ENCODE assay signal across 10 mouse cellular contexts in the genomic region with DNA sequence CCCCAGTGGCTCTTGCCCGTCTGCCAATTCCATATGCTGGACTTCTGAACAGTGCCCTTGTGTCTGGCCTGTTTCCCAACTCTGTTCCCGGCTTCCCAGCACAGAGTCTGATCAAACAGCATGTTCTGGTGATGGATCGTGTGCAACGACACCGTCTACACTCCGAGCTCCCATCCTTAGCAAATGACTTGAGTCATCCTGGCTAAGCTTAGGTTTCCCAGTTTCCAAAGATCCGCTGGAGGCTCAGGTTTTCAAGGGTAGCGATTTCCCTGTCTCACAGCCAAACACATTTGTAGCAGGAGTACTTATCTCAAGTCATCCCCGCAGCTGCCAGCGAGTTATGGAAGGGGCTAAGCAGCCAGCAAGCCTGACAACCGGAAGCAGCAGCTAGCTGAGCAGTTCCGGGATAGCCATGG.
DNase-seq lines count a peak whose midpoint lies in the region; ATAC-seq and TF ChIP-seq lines count a peak whose summit lies in the region.
"Had no signal": no experiment of that assay in that cellular context is flagged by ENCODE, and none has a peak within 500 bp of the region (broad histone marks: within the 10 kb centered on the region; RNA-seq: fewer than 3 reads in every experiment).

No protein-coding gene starts in this region.

- H3K4me2 ChIP-seq in kidney, embryonic 15.5 days = no peak overlapping the region
- H3K4me2 ChIP-seq: embryonic facial prominence, embryonic 13.5 days; neural tube, embryonic 15.5 days had no signal

- H3K9me3 ChIP-seq in kidney, embryonic 15.5 days (replicated peaks) = no peaks in the 10 kb centered on the region
- H3K9me3 ChIP-seq: embryonic facial prominence, embryonic 13.5 days; neural tube, embryonic 15.5 days had no signal

- peak; percentile 9 to 11 for DNase-seq in kidney, postnatal 4 days
- peak; percentile 18 for DNase-seq in ZHBTc4 (ENCODE audit: low read depth, low spot score)
- peak; percentile 56 to 66 for DNase-seq in cerebellum, adult 2 months
- DNase-seq in heart, postnatal 36 days = peak; percentile 1 to 2
- no peak for DNase-seq in spleen, postnatal 14 days (ENCODE audit: low spot score in 2 of 2)
- no peak for DNase-seq in embryo, embryonic 10.5 days (ENCODE audit: low spot score)

- no peak overlapping the region for H3K9ac ChIP-seq in kidney, embryonic 15.5 days
- H3K9ac ChIP-seq: embryonic facial prominence, embryonic 13.5 days; neural tube, embryonic 15.5 days had no signal

- H3K27ac ChIP-seq in kidney, embryonic 15.5 days = no peak overlapping the region
- no peak overlapping the region for H3K27ac ChIP-seq in cerebellum, adult 2 months (ENCODE audit: insufficient read depth, low read length)
- H3K27ac ChIP-seq: embryonic facial prominence, embryonic 13.5 days; neural tube, embryonic 15.5 days had no signal

- no peak for ATAC-seq in kidney, embryonic 15.5 days (replicated peaks; ENCODE audit: low FRiP score)
- ATAC-seq: inflammation-experienced regulatory T-cells, adult 6 months had no signal

- no peak for TF ChIP-seq POLR2A in cerebellum, adult 2 months (IDR thresholded peaks at IDR 0.05; ENCODE audit: borderline replicate concordance, insufficient read depth, low read length)

- intact Hi-C loops in heart, postnatal 36 days (cut with DNase I) = no loop called here

- H3K4me3 ChIP-seq in kidney, embryonic 15.5 days (replicated peaks) = no peak overlapping the region
- no peak overlapping the region for H3K4me3 ChIP-seq in cerebellum, adult 2 months (replicated peaks; ENCODE audit: insufficient read depth, low read depth, low read length)
- H3K4me3 ChIP-seq: embryonic facial prominence, embryonic 13.5 days; neural tube, embryonic 15.5 days had no signal

- no peaks in the 10 kb centered on the region for H3K27me3 ChIP-seq in kidney, embryonic 15.5 days
- no peaks in the 10 kb centered on the region for H3K27me3 ChIP-seq in cerebellum, adult 2 months (ENCODE audit: control insufficient read depth, insufficient read depth, low read length)
- H3K27me3 ChIP-seq: embryonic facial prominence, embryonic 13.5 days; neural tube, embryonic 15.5 days had no signal

- no peaks in the 10 kb centered on the region for H3K4me1 ChIP-seq in kidney, embryonic 15.5 days
- peaks cover 2% of the 10 kb centered on the region; the same call in 1 of the 2 replicates for H3K4me1 ChIP-seq in cerebellum, adult 2 months (ENCODE audit: control insufficient read depth, insufficient read depth, low read length)
- H3K4me1 ChIP-seq: embryonic facial prominence, embryonic 13.5 days; neural tube, embryonic 15.5 days had no signal

- WGBS in kidney, embryonic 15.5 days = 64% methylated on average over 12 of the region's 12 CpGs
- 20% methylated on average over 12 of the region's 12 CpGs for WGBS in cerebellum, adult 2 months

- no peaks in the 10 kb centered on the region for H3K36me3 ChIP-seq in kidney, embryonic 15.5 days
- H3K36me3 ChIP-seq: embryonic facial prominence, embryonic 13.5 days; neural tube, embryonic 15.5 days had no signal

- no peak for TF ChIP-seq CTCF in cerebellum, adult 2 months (IDR thresholded peaks at IDR 0.05; ENCODE audit: borderline replicate concordance, insufficient read depth, low read depth, low read length)

Comparison
In these comparisons a context has a peak if more than half of its experiments do, and no peak if none do; other contexts are left out.
1. DNase-seq: peak in kidney, postnatal 4 days (2 of 2), ZHBTc4 (single experiment), cerebellum, adult 2 months (2 of 2) and heart, postnatal 36 days (2 of 2); none in spleen, postnatal 14 days (0 of 2) and embryo, embryonic 10.5 days (single experiment).